Comparison of ENCODE assay signal across 11 mouse cellular contexts in genomic region chr17:54343395-54343794, GRCm38 (mm10). TPM values are rescaled to one million over a fixed set of nuclear protein-coding genes. Genes with fewer than 3 reads are reported as not detected.
DNase-seq lines count a peak whose midpoint lies in the region; ATAC-seq and TF ChIP-seq lines count a peak whose summit lies in the region.
"Had no signal": no experiment of that assay in that cellular context is flagged by ENCODE, and none has a peak within 500 bp of the region (broad histone marks: within the 10 kb centered on the region; RNA-seq: fewer than 3 reads in every experiment).

No protein-coding gene starts in this region.

- TF ChIP-seq CTCF in stomach, postnatal 0 days (IDR thresholded peaks at IDR 0.05; ENCODE audit: low read depth), result peak; percentile 83

- peak; percentile 92 for DNase-seq in hindbrain, embryonic 14.5 days (ENCODE audit: low spot score)
- DNase-seq in neural tube, embryonic 10.5 days (ENCODE audit: extremely low spot score, low spot score), result no peak
- DNase-seq in embryo, embryonic 10.5 days (ENCODE audit: low spot score), result peak; percentile 81
- no peak for DNase-seq in stomach, postnatal 0 days (ENCODE audit: low spot score)
- DNase-seq in right cerebral cortex, postnatal 14 days, result no peak
- no peak for DNase-seq in right cerebral cortex, adult 18-20 months

- no peak overlapping the region for H3K4me2 ChIP-seq in hindbrain, embryonic 14.5 days (replicated peaks)
- H3K4me2 ChIP-seq in hindbrain, embryonic 13.5 days, result no peak overlapping the region
- H3K4me2 ChIP-seq in neural tube, embryonic 14.5 days (ENCODE audit: low read depth, low read length), result no peak overlapping the region
- H3K4me2 ChIP-seq in stomach, postnatal 0 days (replicated peaks; ENCODE audit: low read depth), result no peak overlapping the region
- H3K4me2 ChIP-seq: intestine, embryonic 15.5 days had no signal

- H3K27me3 ChIP-seq in hindbrain, embryonic 14.5 days (ENCODE audit: control insufficient read depth, insufficient read depth, low read length), result no peaks in the 10 kb centered on the region
- no peaks in the 10 kb centered on the region for H3K27me3 ChIP-seq in hindbrain, embryonic 13.5 days
- H3K27me3 ChIP-seq in neural tube, embryonic 14.5 days (ENCODE audit: control insufficient read depth, insufficient read depth, low read length), result no peaks in the 10 kb centered on the region
- H3K27me3 ChIP-seq in stomach, postnatal 0 days (ENCODE audit: control insufficient read depth, insufficient read depth, low read length), result no peaks in the 10 kb centered on the region
- H3K27me3 ChIP-seq: intestine, embryonic 15.5 days; megakaryocyte, embryonic 14.5 days had no signal

- H3K4me3 ChIP-seq in hindbrain, embryonic 14.5 days (replicated peaks; ENCODE audit: low read length), result no peak overlapping the region
- H3K4me3 ChIP-seq in hindbrain, embryonic 13.5 days, result no peak overlapping the region
- no peak overlapping the region for H3K4me3 ChIP-seq in neural tube, embryonic 14.5 days (ENCODE audit: low read depth, low read length)
- H3K4me3 ChIP-seq in stomach, postnatal 0 days (ENCODE audit: low read depth, low read length), result no peak overlapping the region
- H3K4me3 ChIP-seq: erythroblast, embryonic 14.5 days; intestine, embryonic 15.5 days; megakaryocyte, embryonic 14.5 days had no signal

- no peaks in the 10 kb centered on the region for H3K36me3 ChIP-seq in hindbrain, embryonic 14.5 days (replicated peaks; ENCODE audit: control insufficient read depth, insufficient read depth)
- no peaks in the 10 kb centered on the region for H3K36me3 ChIP-seq in hindbrain, embryonic 13.5 days
- no peaks in the 10 kb centered on the region for H3K36me3 ChIP-seq in neural tube, embryonic 14.5 days (ENCODE audit: control insufficient read depth, insufficient read depth, low read length)
- no peaks in the 10 kb centered on the region for H3K36me3 ChIP-seq in stomach, postnatal 0 days (ENCODE audit: control insufficient read depth, insufficient read depth, low read length)
- H3K36me3 ChIP-seq: intestine, embryonic 15.5 days had no signal

- no peaks in the 10 kb centered on the region for H3K4me1 ChIP-seq in hindbrain, embryonic 14.5 days (replicated peaks; ENCODE audit: control insufficient read depth, insufficient read depth, low read length)
- H3K4me1 ChIP-seq in hindbrain, embryonic 13.5 days (replicated peaks), result no peaks in the 10 kb centered on the region
- no peaks in the 10 kb centered on the region for H3K4me1 ChIP-seq in neural tube, embryonic 14.5 days (ENCODE audit: control insufficient read depth, insufficient read depth, low read length)
- H3K4me1 ChIP-seq in stomach, postnatal 0 days (replicated peaks; ENCODE audit: control insufficient read depth, insufficient read depth), result no peaks in the 10 kb centered on the region
- H3K4me1 ChIP-seq: intestine, embryonic 15.5 days; megakaryocyte, embryonic 14.5 days had no signal

- no peaks in the 10 kb centered on the region for H3K9me3 ChIP-seq in hindbrain, embryonic 14.5 days (ENCODE audit: control insufficient read depth, low read length)
- H3K9me3 ChIP-seq in hindbrain, embryonic 13.5 days, result no peaks in the 10 kb centered on the region
- no peaks in the 10 kb centered on the region for H3K9me3 ChIP-seq in neural tube, embryonic 14.5 days (ENCODE audit: control insufficient read depth, low read length)
- no peaks in the 10 kb centered on the region for H3K9me3 ChIP-seq in stomach, postnatal 0 days (ENCODE audit: control insufficient read depth, low read length)
- H3K9me3 ChIP-seq: intestine, embryonic 15.5 days; megakaryocyte, embryonic 14.5 days had no signal

- no peak for ATAC-seq in hindbrain, embryonic 14.5 days (ENCODE audit: low FRiP score)
- no peak for ATAC-seq in hindbrain, embryonic 13.5 days (ENCODE audit: low FRiP score)
- ATAC-seq in neural tube, embryonic 14.5 days (ENCODE audit: low read depth), result peak; percentile 49; the same call in 1 of the 2 replicates
- ATAC-seq in stomach, postnatal 0 days (ENCODE audit: low FRiP score, low TSS enrichment), result no peak
- ATAC-seq: intestine, embryonic 15.5 days had no signal

- 24% methylated on average over 4 of the region's 4 CpGs for WGBS in hindbrain, embryonic 14.5 days
- WGBS in hindbrain, embryonic 13.5 days, result 29% methylated on average over 4 of the region's 4 CpGs
- 26% methylated on average over 4 of the region's 4 CpGs for WGBS in neural tube, embryonic 14.5 days
- 19% methylated on average over 4 of the region's 4 CpGs for WGBS in stomach, postnatal 0 days

- H3K9ac ChIP-seq in hindbrain, embryonic 14.5 days, result no peak overlapping the region
- H3K9ac ChIP-seq in hindbrain, embryonic 13.5 days, result no peak overlapping the region
- H3K9ac ChIP-seq in neural tube, embryonic 14.5 days (replicated peaks; ENCODE audit: low read depth, low read length), result no peak overlapping the region
- H3K9ac ChIP-seq in stomach, postnatal 0 days (ENCODE audit: low read length), result no peak overlapping the region
- H3K9ac ChIP-seq: intestine, embryonic 15.5 days had no signal

- TF ChIP-seq EP300 in stomach, postnatal 0 days (optimal IDR thresholded peaks at IDR 0.05), result no peak

- no peak overlapping the region for H3K27ac ChIP-seq in hindbrain, embryonic 14.5 days
- no peak overlapping the region for H3K27ac ChIP-seq in hindbrain, embryonic 13.5 days
- H3K27ac ChIP-seq in neural tube, embryonic 14.5 days (ENCODE audit: low read depth, low read length), result no peak overlapping the region
- H3K27ac ChIP-seq in stomach, postnatal 0 days (replicated peaks), result no peak overlapping the region
- H3K27ac ChIP-seq: intestine, embryonic 15.5 days had no signal

RNA-seq across cellular contexts. Expression of gene Slc5a7, which starts 44.6 kb away (rescaled TPM):
- polyA plus RNA-seq in hindbrain, embryonic 14.5 days (2014; fragmentation: Nextera tagmentation; extraction: Ambion mirVana), result 11.7 and 13.7 TPM in 2 replicates
- polyA plus RNA-seq in hindbrain, embryonic 13.5 days (2015; fragmentation: Nextera tagmentation; extraction: Ambion mirVana), result 5.4 and 6.2 TPM in 2 replicates
- polyA plus RNA-seq in neural tube, embryonic 14.5 days (2014; fragmentation: Nextera tagmentation; extraction: Ambion mirVana), result 14.1 and 15.7 TPM in 2 replicates
- polyA plus RNA-seq in stomach, postnatal 0 days (2015; fragmentation: Nextera tagmentation; extraction: Ambion mirVana), result 1.9 and 2.3 TPM in 2 replicates
- polyA plus RNA-seq: erythroblast, embryonic 14.5 days had no signal

Comparison
In these comparisons a context has a peak if more than half of its experiments do, and no peak if none do; other contexts are left out.
1. DNase-seq: peak in hindbrain, embryonic 14.5 days (single experiment) and embryo, embryonic 10.5 days (single experiment); none in neural tube, embryonic 10.5 days (single experiment), stomach, postnatal 0 days (single experiment), right cerebral cortex, postnatal 14 days (single experiment) and right cerebral cortex, adult 18-20 months (single experiment).